Mouse (Mus musculus) small intestine, adult 2 months (tissue): Measurements from ENCODE around the gene Knstrn.

ENCODE experiments used
- CTCF ChIP-seq: fragments of 200-500 bp; IDR thresholded peaks from 2 replicates; pipeline ENCODE4 v1.5.1; 2012; ENCODE audit warnings: low read depth, mild to moderate bottlenecking, control low read depth, inconsistent platforms, low read length, moderate library complexity, mixed read lengths; ENCODE audit not compliant: insufficient replicate concordance, insufficient read length; ENCODE audit errors: extremely low read depth
- POLR2A ChIP-seq: fragments of 200-500 bp; IDR thresholded peaks from 2 replicates; pipeline ENCODE4 v1.6.1; 2012; ENCODE audit warnings: low read depth, mild to moderate bottlenecking, control low read depth, inconsistent platforms, low read length, moderate library complexity

DNA sequence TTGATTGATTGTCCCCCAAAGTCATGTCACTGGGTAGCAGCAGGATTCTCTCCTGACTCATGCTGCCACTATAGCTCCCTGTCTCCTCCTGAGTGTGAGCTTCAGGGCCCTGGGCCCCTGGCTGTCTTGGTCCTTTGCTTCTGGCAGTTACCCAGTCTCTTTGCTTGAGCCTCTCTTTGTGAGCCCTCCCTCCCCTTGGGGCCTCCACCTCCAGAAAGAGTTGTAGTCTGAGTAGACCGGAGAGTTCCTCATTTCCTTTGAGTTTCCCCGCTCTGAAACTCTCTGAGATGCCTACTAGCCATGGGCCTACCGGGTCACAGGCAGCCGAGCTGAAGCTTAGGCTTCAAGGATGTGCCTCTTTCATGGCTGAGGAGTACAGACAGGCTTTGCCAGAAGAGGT lies 20.2 kb upstream of the Knstrn start:
- TF ChIP-seq POLR2A (no peak), CTCF (no peak)
